Mouse (Mus musculus) G1E-ER4 (cell line): ENCODE data around the gene Metap2. TPM values are rescaled to one million over a fixed set of nuclear protein-coding genes. Genes with fewer than 3 reads are reported as not detected.

Source experiments
- GATA1 ChIP-seq: IDR thresholded peaks from one replicate; pipeline ENCODE4 v1.8.0; 2012; ENCODE audit warnings: low read length, inconsistent platforms
- polyA plus RNA-seq: library from polyadenylated mRNA; stranded (reverse); fragments of >175 nt; gene quantifications from 2 replicates; pipeline ENCODE4 v1.2.3, GENCODE M21; 2012

Metap2 gene
- 811 and 1,051 TPM in 2 replicates for polyA plus RNA-seq

GRCm38 (mm10) chr10:93897043-93897646, at the start of gene Metap2:
Gene Metap2, minus strand, starts transcription at chr10:93897093.
- no peak for TF ChIP-seq GATA1

GRCm38 (mm10) chr10:93945843-93946499, 49.1 kb upstream of the Metap2 start:
- TF ChIP-seq GATA1, result no peak

GRCm38 (mm10) chr10:93945364-93945763, 48.5 kb upstream of the Metap2 start:
- no peak for TF ChIP-seq GATA1

GRCm38 (mm10) chr10:93944241-93944640, 47.3 kb upstream of the Metap2 start:
- TF ChIP-seq GATA1, result no peak

- no peak for TF ChIP-seq GATA1
Measured at GRCm38 (mm10) chr10:93940279-93940678, 43.4 kb upstream of the Metap2 start.

- no peak for TF ChIP-seq GATA1
Measured at GRCm38 (mm10) chr10:93939676-93940075, 42.8 kb upstream of the Metap2 start.

GRCm38 (mm10) chr10:93938844-93939271, 42.0 kb upstream of the Metap2 start:
- no peak for TF ChIP-seq GATA1

GRCm38 (mm10) chr10:93933980-93934379, 37.1 kb upstream of the Metap2 start:
- no peak for TF ChIP-seq GATA1

- TF ChIP-seq GATA1, result no peak
Measured at GRCm38 (mm10) chr10:93932861-93933260, 36.0 kb upstream of the Metap2 start.

GRCm38 (mm10) chr10:93932020-93932419, 35.1 kb upstream of the Metap2 start:
- no peak for TF ChIP-seq GATA1

- no peak for TF ChIP-seq GATA1
Measured at GRCm38 (mm10) chr10:93931431-93931830, 34.5 kb upstream of the Metap2 start.

GRCm38 (mm10) chr10:93930236-93930824, 33.4 kb upstream of the Metap2 start:
- TF ChIP-seq GATA1, result no peak

- no peak for TF ChIP-seq GATA1
Measured at GRCm38 (mm10) chr10:93924666-93925065, 27.8 kb upstream of the Metap2 start.

- TF ChIP-seq GATA1, result no peak
Measured at GRCm38 (mm10) chr10:93921160-93921559, 24.3 kb upstream of the Metap2 start.

- TF ChIP-seq GATA1, result no peak
Measured at GRCm38 (mm10) chr10:93919227-93919626, 22.3 kb upstream of the Metap2 start.

GRCm38 (mm10) chr10:93918701-93919100, 21.8 kb upstream of the Metap2 start:
- no peak for TF ChIP-seq GATA1

GRCm38 (mm10) chr10:93918087-93918486, 21.2 kb upstream of the Metap2 start:
- no peak for TF ChIP-seq GATA1
